Mouse (Mus musculus) hindbrain, embryonic 11.5 days (tissue): ENCODE measurements at regions not wholly inside any gene's neighbourhood (a gene's known extent, or its start where the extent isn't known, plus 50 kb on each side); places are given as distances from the start of the nearest gene placed in this dataset.

Experiments
- ATAC-seq: fragments of 200-750 bp; cut with Nextera tagmentation; 2 replicates; pipeline ENCODE4 v1.8.0; 2017; ENCODE audit warnings: mild to moderate bottlenecking, moderate TSS enrichment, moderate library complexity; ENCODE audit not compliant: low FRiP score
- DNase-seq: peaks from one replicate; pipeline ENCODE4 v3.0.0-alpha.2; 2015; ENCODE audit warnings: low spot score
- H3K27ac ChIP-seq: fragments of 300-500 bp; sonication (generic); 2 replicates; pipeline ENCODE4 v1.5.1; 2014; ENCODE audit warnings: mild to moderate bottlenecking, low read depth, low read length
- H3K27me3 ChIP-seq: fragments of 300-500 bp; sonication (generic); 2 replicates; pipeline ENCODE4 v1.6.1; 2014; ENCODE audit warnings: mild to moderate bottlenecking, low read length, moderate library complexity, mixed read lengths; ENCODE audit not compliant: control insufficient read depth, insufficient read depth
- H3K36me3 ChIP-seq: fragments of 300-500 bp; sonication (generic); 2 replicates; pipeline ENCODE4 v1.6.1; 2014; ENCODE audit warnings: mild to moderate bottlenecking, low read length, moderate library complexity, mixed read lengths; ENCODE audit not compliant: control insufficient read depth, insufficient read depth
- H3K4me1 ChIP-seq: fragments of 300-500 bp; sonication (generic); replicated peaks from 2 replicates; pipeline ENCODE4 v1.6.1; 2014; ENCODE audit warnings: low read length, mixed read lengths; ENCODE audit not compliant: control insufficient read depth, insufficient read depth
- H3K4me2 ChIP-seq: fragments of 300-500 bp; sonication (generic); replicated peaks from 2 replicates; pipeline ENCODE4 v1.6.1; 2014; ENCODE audit warnings: mild to moderate bottlenecking, low read depth, low read length
- H3K4me3 ChIP-seq: fragments of 300-500 bp; sonication (generic); 2 replicates; pipeline ENCODE4 v1.5.1; 2014; ENCODE audit warnings: low read depth, low read length
- H3K9ac ChIP-seq: fragments of 300-500 bp; sonication (generic); 2 replicates; pipeline ENCODE4 v1.6.1; 2014; ENCODE audit warnings: low read depth, low read length
- H3K9me3 ChIP-seq: fragments of 300-500 bp; sonication (generic); 2 replicates; pipeline ENCODE4 v1.6.1; 2016; ENCODE audit warnings: low read length; ENCODE audit not compliant: control insufficient read depth
- WGBS: fragments of 180-500 bp; shearing (Covaris S2); extraction: QIAGEN DNeasy Blood & Tissue Kit; methylation state at CpG from one replicate; pipeline ENCODE4 v1.1.7; 2014; 5-methylcytosine and 5-hydroxymethylcytosine counted together

GRCm38 (mm10) chr13:110944061-110944460 lies 310.8 kb upstream of the Actbl2 start:
- WGBS: 77% methylated on average over 4 of the region's 4 CpGs

GRCm38 (mm10) chr13:110944683-110945082 lies 310.1 kb upstream of the Actbl2 start:
- DNase-seq: no peak
- no peaks in the 10 kb centered on the region for H3K36me3 ChIP-seq
- H3K9ac ChIP-seq: no peak overlapping the region
- no peak overlapping the region for H3K27ac ChIP-seq
- H3K9me3 ChIP-seq: no peaks in the 10 kb centered on the region
- WGBS: 96% methylated on average over 5 of the region's 5 CpGs
- no peaks in the 10 kb centered on the region for H3K27me3 ChIP-seq
- no peaks in the 10 kb centered on the region for H3K4me1 ChIP-seq
- H3K4me2 ChIP-seq: no peak overlapping the region
- no peak overlapping the region for H3K4me3 ChIP-seq
- no peak for ATAC-seq

More at GRCm38 (mm10) chr13:110944061-110944460, 310.8 kb upstream of the Actbl2 start:
- Histone ChIP-seq H3K4me3 (no peak overlapping the region), H3K4me1 (no peaks in the 10 kb centered on the region), H3K4me2 (no peak overlapping the region), H3K9me3 (no peaks in the 10 kb centered on the region), H3K9ac (no peak overlapping the region), H3K27me3 (no peaks in the 10 kb centered on the region), H3K27ac (no peak overlapping the region), H3K36me3 (no peaks in the 10 kb centered on the region)
- no peak for DNase-seq
- no peak for ATAC-seq

GRCm38 (mm10) chr13:110960212-110960611 lies 294.6 kb upstream of the Actbl2 start:
- Histone ChIP-seq H3K27ac (no peak overlapping the region), H3K9me3 (no peaks in the 10 kb centered on the region), H3K36me3 (no peaks in the 10 kb centered on the region), H3K4me3 (no peak overlapping the region), H3K4me1 (no peaks in the 10 kb centered on the region), H3K4me2 (no peak overlapping the region), H3K27me3 (no peaks in the 10 kb centered on the region), H3K9ac (no peak overlapping the region)
- ATAC-seq: no peak
- 87% methylated on average over 5 of the region's 5 CpGs for WGBS
- no peak for DNase-seq

- ATAC-seq: no peak
- Histone ChIP-seq H3K4me2 (no peak overlapping the region), H3K36me3 (no peaks in the 10 kb centered on the region), H3K4me1 (peaks cover 2% of the 10 kb centered on the region; the same call in 1 of the 2 replicates), H3K4me3 (no peak overlapping the region), H3K27ac (no peak overlapping the region), H3K9ac (no peak overlapping the region), H3K27me3 (no peaks in the 10 kb centered on the region), H3K9me3 (no peaks in the 10 kb centered on the region)
- no peak for DNase-seq
- 54% methylated on average over 8 of the region's 8 CpGs for WGBS
Observed at GRCm38 (mm10) chr13:110967109-110967508, 287.7 kb upstream of the Actbl2 start.

- no peaks in the 10 kb centered on the region for H3K9me3 ChIP-seq
- peaks cover 2% of the 10 kb centered on the region; the same call in 1 of the 2 replicates for H3K4me1 ChIP-seq
- H3K4me3 ChIP-seq: no peak overlapping the region
- H3K36me3 ChIP-seq: no peaks in the 10 kb centered on the region
- DNase-seq (peak; percentile 78), ATAC-seq (peak; percentile 96)
- no peak overlapping the region for H3K9ac ChIP-seq
- H3K27me3 ChIP-seq: no peaks in the 10 kb centered on the region
- WGBS: 60% methylated on average over 5 of the region's 5 CpGs
- no peak overlapping the region for H3K4me2 ChIP-seq
- no peak overlapping the region for H3K27ac ChIP-seq
Observed at GRCm38 (mm10) chr13:110967626-110968506, 286.9 kb upstream of the Actbl2 start.

- H3K36me3 ChIP-seq: no peaks in the 10 kb centered on the region
- WGBS: 66% methylated on average over 7 of the region's 7 CpGs
- no peak overlapping the region for H3K4me2 ChIP-seq
- no peak overlapping the region for H3K9ac ChIP-seq
- no peak overlapping the region for H3K27ac ChIP-seq
- 0 out of 2 replicates have a peak, but pooled peaks have one; percentile 17 for ATAC-seq
- no peak overlapping the region for H3K4me3 ChIP-seq
- H3K27me3 ChIP-seq: no peaks in the 10 kb centered on the region
- no peaks in the 10 kb centered on the region for H3K9me3 ChIP-seq
- peaks cover 2% of the 10 kb centered on the region; the same call in 1 of the 2 replicates for H3K4me1 ChIP-seq
- DNase-seq: peak; percentile 12
Observed at GRCm38 (mm10) chr13:110968507-110968905, 286.3 kb upstream of the Actbl2 start.

- Histone ChIP-seq H3K27ac (no peak overlapping the region), H3K4me2 (no peak overlapping the region), H3K27me3 (no peaks in the 10 kb centered on the region), H3K36me3 (no peaks in the 10 kb centered on the region), H3K9ac (no peak overlapping the region), H3K4me3 (no peak overlapping the region), H3K9me3 (no peaks in the 10 kb centered on the region), H3K4me1 (no peaks in the 10 kb centered on the region)
- 85% methylated on average over 5 of the region's 5 CpGs for WGBS
- DNase-seq (no peak), ATAC-seq (no peak)
Observed at GRCm38 (mm10) chr13:110977379-110977778, 277.4 kb upstream of the Actbl2 start.

GRCm38 (mm10) chr13:110978022-110978421 lies 276.8 kb upstream of the Actbl2 start:
- ATAC-seq: no peak
- H3K4me2 ChIP-seq: no peak overlapping the region
- no peaks in the 10 kb centered on the region for H3K4me1 ChIP-seq
- 89% methylated on average over 3 of the region's 3 CpGs for WGBS
- no peak for DNase-seq
- H3K36me3 ChIP-seq: no peaks in the 10 kb centered on the region
- H3K9ac ChIP-seq: no peak overlapping the region
- no peak overlapping the region for H3K4me3 ChIP-seq
- H3K27me3 ChIP-seq: no peaks in the 10 kb centered on the region
- H3K9me3 ChIP-seq: no peaks in the 10 kb centered on the region
- no peak overlapping the region for H3K27ac ChIP-seq

- no peak for DNase-seq
- H3K9ac ChIP-seq: no peak overlapping the region
- H3K4me3 ChIP-seq: no peak overlapping the region
- no peaks in the 10 kb centered on the region for H3K36me3 ChIP-seq
- no peaks in the 10 kb centered on the region for H3K4me1 ChIP-seq
- WGBS: 98% methylated on average over 2 of the region's 2 CpGs
- no peak overlapping the region for H3K27ac ChIP-seq
- H3K4me2 ChIP-seq: no peak overlapping the region
- H3K9me3 ChIP-seq: no peaks in the 10 kb centered on the region
- H3K27me3 ChIP-seq: no peaks in the 10 kb centered on the region
- no peak for ATAC-seq
Observed at GRCm38 (mm10) chr13:110990677-110991076, 264.1 kb upstream of the Actbl2 start.
